Mouse (Mus musculus) cerebellum, postnatal 14 days (tissue): ENCODE measurements at regions not wholly inside any gene's neighbourhood (a gene's known extent, or its start where the extent isn't known, plus 50 kb on each side); places are given as distances from the start of the nearest gene placed in this dataset.
"Not testable (repeated sequence)": the region's sequence is repeated elsewhere in the genome, so short reads cannot be mapped to it uniquely, and the experiment has no call there.

Experiments
- DNase-seq, 2 experiments: peaks; one replicate each; pipeline ENCODE4 v3.0.0; 2021; ENCODE audit warnings: mixed read lengths in 2 of 2

GRCm38 (mm10) chr4:6600766-6601367 is 1638.0 kb downstream of the Car8 start:
- DNase-seq = peak; percentile 44 to 62

GRCm38 (mm10) chr4:6596321-6596720 is 1642.5 kb downstream of the Car8 start:
- DNase-seq = no peak

GRCm38 (mm10) chr4:6592890-6593289 is 1646.0 kb downstream of the Car8 start:
- not testable (repeated sequence) for DNase-seq

GRCm38 (mm10) chr4:6561604-6562357 is 1677.1 kb downstream of the Car8 start:
- peak; percentile 56 to 65 for DNase-seq

DNA sequence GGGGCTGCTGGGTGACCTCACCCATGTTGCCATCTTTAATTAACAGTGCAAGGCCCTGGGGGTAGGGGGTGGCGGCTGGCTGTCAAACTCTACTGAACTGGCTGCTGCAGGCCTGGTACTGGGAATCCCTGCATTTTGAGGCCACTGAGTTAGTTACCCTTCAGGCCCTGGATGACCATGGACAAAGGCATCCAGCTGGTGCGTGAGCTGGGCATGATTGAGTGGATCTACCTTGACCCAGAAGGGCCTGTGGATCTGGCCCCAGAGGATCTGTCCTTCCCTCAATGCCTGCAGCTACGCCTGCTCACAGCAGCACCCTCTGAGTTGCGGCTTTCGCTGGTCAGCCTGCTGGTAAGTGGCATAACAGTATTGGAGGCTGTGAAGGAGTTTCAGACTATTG is 1699.2 kb downstream of the Car8 start:
- no peak for DNase-seq

DNA sequence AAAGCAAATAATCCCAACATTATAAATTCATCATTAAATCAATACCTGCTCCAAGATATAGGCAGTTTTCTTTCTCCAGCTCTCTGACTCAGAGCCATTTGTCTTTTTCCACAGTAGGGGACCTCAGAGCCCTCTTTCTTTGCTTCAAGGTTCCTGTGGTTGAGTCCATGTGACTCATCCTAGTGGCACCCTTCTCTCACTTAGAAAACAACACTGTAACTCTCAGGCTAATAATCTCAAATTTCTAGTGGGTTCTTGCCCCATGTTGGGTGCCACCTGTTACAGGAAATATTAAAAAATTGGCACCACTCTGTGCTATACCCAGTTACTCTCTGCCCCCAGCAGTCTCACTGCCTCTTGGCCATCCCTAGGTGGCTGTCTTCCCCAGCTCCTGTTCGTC is 1706.4 kb downstream of the Car8 start:
- no peak for DNase-seq

- DNase-seq = no peak
Measured at GRCm38 (mm10) chr4:6517626-6518025, 1721.2 kb downstream of the Car8 start.

- DNase-seq = peak; percentile 86 to 90
Measured at GRCm38 (mm10) chr4:6514823-6515222, 1721.7 kb upstream of the Impad1 start.

DNA sequence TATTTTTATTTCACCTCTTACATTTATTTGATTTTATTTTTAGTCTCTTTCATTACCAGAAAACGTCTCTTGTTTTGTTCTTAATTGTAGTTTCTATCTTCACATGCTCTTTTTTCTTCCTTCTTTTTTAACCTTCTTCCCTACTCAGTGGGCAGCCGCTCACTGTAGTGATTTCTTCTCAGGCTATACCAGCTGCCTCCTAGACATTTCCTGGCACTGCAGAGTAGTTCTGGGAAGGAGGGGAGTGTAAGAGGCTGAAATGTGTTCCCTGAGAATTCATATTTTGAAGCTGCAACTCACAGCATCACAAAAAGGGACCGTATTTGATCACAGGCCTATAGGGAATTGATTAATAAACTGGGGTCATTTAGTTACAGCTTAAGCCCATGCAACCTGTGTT is 1720.5 kb upstream of the Impad1 start:
- no peak for DNase-seq

GRCm38 (mm10) chr4:6512749-6513364 is 1719.7 kb upstream of the Impad1 start:
- peak; percentile 82 to 87 for DNase-seq

DNA sequence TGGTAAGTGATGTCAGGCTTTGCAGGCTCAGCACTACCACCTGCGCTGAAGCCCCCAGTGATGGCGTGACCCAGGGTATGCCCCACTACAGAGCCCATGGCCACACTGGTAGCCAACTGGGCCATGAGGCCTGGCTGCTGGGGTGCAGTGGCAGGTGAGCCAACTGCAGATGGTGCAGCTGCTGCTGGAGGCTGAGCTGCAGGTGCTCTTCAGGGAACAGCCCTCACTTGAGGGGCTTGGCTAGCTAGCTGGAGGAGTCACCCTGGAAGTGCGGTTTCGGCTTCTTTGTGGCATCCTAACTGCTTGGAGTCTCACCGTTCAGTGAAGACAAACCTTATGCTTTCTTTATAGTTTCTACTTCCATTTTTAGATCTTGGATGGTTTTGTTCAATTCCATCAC is 1714.9 kb upstream of the Impad1 start:
- no peak for DNase-seq
